Mouse (Mus musculus) megakaryocyte, embryonic 14.5 days (primary cell): ENCODE data around the gene Slc22a15.

Experiments
- FLI1 ChIP-seq: IDR thresholded peaks from 2 replicates; pipeline ENCODE4 v1.6.1; 2012; ENCODE audit warnings: low read length, inconsistent platforms, mixed read lengths
- GATA1 ChIP-seq: IDR thresholded peaks from 3 replicates; pipeline ENCODE4 v1.6.1; 2012; ENCODE audit warnings: mixed read lengths, low read length, inconsistent platforms, borderline replicate concordance

DNA sequence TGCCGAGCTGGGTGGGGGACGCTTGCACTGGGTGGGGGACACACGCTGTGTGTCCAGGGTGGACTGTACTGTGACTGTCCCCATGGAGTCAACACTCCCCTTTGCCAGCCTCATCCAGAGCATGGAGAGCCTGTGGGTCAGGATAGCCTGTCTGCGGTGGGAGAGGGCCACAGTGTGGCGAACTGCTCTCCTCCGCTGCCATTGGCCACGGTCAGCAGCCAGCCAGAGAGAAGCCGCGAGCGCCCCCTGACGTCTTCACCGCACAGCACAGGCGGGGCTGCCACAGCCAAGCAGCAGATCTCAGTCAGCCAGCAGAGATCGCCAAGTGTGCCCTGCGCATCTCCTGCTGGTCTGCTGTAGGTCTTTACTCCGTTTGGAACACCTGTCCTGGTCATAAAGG is 118.1 kb downstream of the Slc22a15 start:
- TF ChIP-seq FLI1 = no peak
- no peak for TF ChIP-seq GATA1
